Mouse (Mus musculus): Measurements from ENCODE around the gene Ctsa. TPM values are rescaled to one million over a fixed set of nuclear protein-coding genes. Genes with fewer than 3 reads are reported as not detected.

Ctsa gene
- polyA plus RNA-seq, 1 experiment from 2014 or later = 109 TPM

Other genes starting within 250 kb of the Ctsa start
- gene Wfdc6a, start 247.4 kb upstream of the Ctsa start, polyA plus RNA-seq (2015; fragmentation: Nextera tagmentation; extraction: Ambion mirVana) = not detected in 2 replicates
- not detected in 2 replicates for gene Eppin, start 239.3 kb upstream of the Ctsa start, polyA plus RNA-seq (2015; fragmentation: Nextera tagmentation; extraction: Ambion mirVana)
- gene Wfdc6b, start 219.4 kb upstream of the Ctsa start, polyA plus RNA-seq (2015; fragmentation: Nextera tagmentation; extraction: Ambion mirVana) = not detected in 2 replicates
- gene Wfdc8, start 219.2 kb upstream of the Ctsa start, polyA plus RNA-seq (2015; fragmentation: Nextera tagmentation; extraction: Ambion mirVana) = not detected in 2 replicates
- not detected in 2 replicates for gene Wfdc16, start 194.1 kb upstream of the Ctsa start, polyA plus RNA-seq (2015; fragmentation: Nextera tagmentation; extraction: Ambion mirVana)
- not detected in 2 replicates for gene Wfdc10, start 176.8 kb upstream of the Ctsa start, polyA plus RNA-seq (2015; fragmentation: Nextera tagmentation; extraction: Ambion mirVana)
- not detected in 2 replicates for gene Wfdc9, start 176.3 kb upstream of the Ctsa start, polyA plus RNA-seq (2015; fragmentation: Nextera tagmentation; extraction: Ambion mirVana)
- gene Wfdc11, start 158.8 kb upstream of the Ctsa start, polyA plus RNA-seq (2015; fragmentation: Nextera tagmentation; extraction: Ambion mirVana) = not detected in 2 replicates
- not detected in 2 replicates for gene Wfdc13, start 147.8 kb upstream of the Ctsa start, polyA plus RNA-seq (2015; fragmentation: Nextera tagmentation; extraction: Ambion mirVana)
- gene Spint4, start 134.4 kb upstream of the Ctsa start, polyA plus RNA-seq (2015; fragmentation: Nextera tagmentation; extraction: Ambion mirVana) = not detected in 2 replicates
- gene Spint5, start 117.6 kb upstream of the Ctsa start, polyA plus RNA-seq (2015; fragmentation: Nextera tagmentation; extraction: Ambion mirVana) = not detected in 2 replicates
- 1.0 and 1.2 TPM in 2 replicates for gene Wfdc3, start 86.9 kb upstream of the Ctsa start, polyA plus RNA-seq (2015; fragmentation: Nextera tagmentation; extraction: Ambion mirVana)
- gene Dnttip1, start 86.9 kb upstream of the Ctsa start, polyA plus RNA-seq (2015; fragmentation: Nextera tagmentation; extraction: Ambion mirVana) = 67.1 and 71.4 TPM in 2 replicates
- gene Ube2c, start 63.0 kb upstream of the Ctsa start, polyA plus RNA-seq (2015; fragmentation: Nextera tagmentation; extraction: Ambion mirVana) = 80.8 and 108 TPM in 2 replicates
- 9.3 and 25.7 TPM in 2 replicates for gene Tnnc2, start 52.9 kb upstream of the Ctsa start, polyA plus RNA-seq (2015; fragmentation: Nextera tagmentation; extraction: Ambion mirVana)
- gene Snx21, start 47.0 kb upstream of the Ctsa start, polyA plus RNA-seq (2015; fragmentation: Nextera tagmentation; extraction: Ambion mirVana) = 17.1 and 22.9 TPM in 2 replicates
- gene Acot8, start 28.0 kb upstream of the Ctsa start, polyA plus RNA-seq (2015; fragmentation: Nextera tagmentation; extraction: Ambion mirVana) = 20.3 and 21.5 TPM in 2 replicates
- 14.2 and 16.7 TPM in 2 replicates for gene Zswim3, start 27.8 kb upstream of the Ctsa start, polyA plus RNA-seq (2015; fragmentation: Nextera tagmentation; extraction: Ambion mirVana)
- gene Zswim1, start 10.2 kb upstream of the Ctsa start, polyA plus RNA-seq (2015; fragmentation: Nextera tagmentation; extraction: Ambion mirVana) = 22.3 and 23.7 TPM in 2 replicates
- gene Spata25, start 4.3 kb upstream of the Ctsa start, polyA plus RNA-seq (2015; fragmentation: Nextera tagmentation; extraction: Ambion mirVana) = not detected in 2 replicates
- 4.9 and 5.4 TPM in 2 replicates for gene Neurl2, start 583 bp downstream of the Ctsa start, polyA plus RNA-seq (2015; fragmentation: Nextera tagmentation; extraction: Ambion mirVana)
- gene Pltp, start 24.8 kb downstream of the Ctsa start, polyA plus RNA-seq (2015; fragmentation: Nextera tagmentation; extraction: Ambion mirVana) = 126 and 132 TPM in 2 replicates
- 80.8 and 93.1 TPM in 2 replicates for gene Pcif1, start 46.4 kb downstream of the Ctsa start, polyA plus RNA-seq (2015; fragmentation: Nextera tagmentation; extraction: Ambion mirVana)
- 13.3 and 14.2 TPM in 2 replicates for gene Zfp335, start 78.9 kb downstream of the Ctsa start, polyA plus RNA-seq (2015; fragmentation: Nextera tagmentation; extraction: Ambion mirVana)
- 16.9 and 17.1 TPM in 2 replicates for gene Mmp9, start 107.9 kb downstream of the Ctsa start, polyA plus RNA-seq (2015; fragmentation: Nextera tagmentation; extraction: Ambion mirVana)
- 20.8 and 21.3 TPM in 2 replicates for gene Slc12a5, start 127.9 kb downstream of the Ctsa start, polyA plus RNA-seq (2015; fragmentation: Nextera tagmentation; extraction: Ambion mirVana)
- gene Ncoa5, start 202.0 kb downstream of the Ctsa start, polyA plus RNA-seq (2015; fragmentation: Nextera tagmentation; extraction: Ambion mirVana) = 97.3 and 111 TPM in 2 replicates
- gene Cd40, start 222.8 kb downstream of the Ctsa start, polyA plus RNA-seq (2015; fragmentation: Nextera tagmentation; extraction: Ambion mirVana) = 7.2 and 8.3 TPM in 2 replicates